Mouse (Mus musculus): ENCODE results near the gene Ess2. TPM values are rescaled to one million over a fixed set of nuclear protein-coding genes. Genes with fewer than 3 reads are reported as not detected.

Gene Ess2
- total RNA-seq, 2 experiments from 2014 or later = 28.7 to 30.1 TPM

- intact Hi-C loops (cut with DNase I) = no loop called here
- DNase-seq (ENCODE audit: low spot score in 2 of 2) = no peak
Observed at GRCm38 (mm10) chr16:17872995-17873394, 38.2 kb downstream of the Ess2 start.

- intact Hi-C loops (cut with DNase I) = no loop called here
- DNase-seq (ENCODE audit: low spot score in 2 of 2) = no peak
Observed at GRCm38 (mm10) chr16:17871248-17871647, 39.9 kb downstream of the Ess2 start.

- intact Hi-C loops (cut with DNase I) = no loop called here
- no peak for DNase-seq (ENCODE audit: low spot score in 2 of 2)
Observed at GRCm38 (mm10) chr16:17865770-17866169, 45.4 kb downstream of the Ess2 start.

- no peak for DNase-seq (ENCODE audit: low spot score in 2 of 2)
- intact Hi-C loops (cut with DNase I) = no loop called here
Observed at GRCm38 (mm10) chr16:17865293-17865692, 45.9 kb downstream of the Ess2 start.

GRCm38 (mm10) chr16:17858592-17858991 lies 52.6 kb downstream of the Ess2 start:
- intact Hi-C loops (cut with DNase I) = no loop called here
- DNase-seq (ENCODE audit: low spot score in 2 of 2) = no peak

- DNase-seq (ENCODE audit: low spot score in 2 of 2) = no peak
- intact Hi-C loops (cut with DNase I) = no loop called here
Observed at GRCm38 (mm10) chr16:17857157-17857556, 54.0 kb downstream of the Ess2 start.

- intact Hi-C loops (cut with DNase I) = no loop called here
- no peak for DNase-seq (ENCODE audit: low spot score in 2 of 2)
Observed at GRCm38 (mm10) chr16:17853263-17853662, 57.9 kb downstream of the Ess2 start.

GRCm38 (mm10) chr16:17851860-17852259 lies 59.3 kb downstream of the Ess2 start:
- intact Hi-C loops (cut with DNase I) = no loop called here
- peak in 1 of 2 experiments; percentile 49 for DNase-seq (ENCODE audit: low spot score in 2 of 2)

GRCm38 (mm10) chr16:17851331-17851730 lies 59.8 kb downstream of the Ess2 start:
- intact Hi-C loops (cut with DNase I) = no loop called here
- DNase-seq (ENCODE audit: low spot score in 2 of 2) = no peak

Other genes with a start within 250 kb of the Ess2 start
- gene Med15, start 178.5 kb downstream of the Ess2 start, total RNA-seq (2021) = 10 to 100 TPM; 66.3 to 69.1 TPM
- 100 to 1,000 TPM in 1 of 2 experiments, 10 to 100 TPM in 1; 87.8 to 101 TPM for gene Klhl22, start 151.7 kb downstream of the Ess2 start, total RNA-seq (2021)
- gene Scarf2, start 114.1 kb downstream of the Ess2 start, total RNA-seq (2021) = 1 to 10 TPM; 2.9 to 3.2 TPM
- gene B830017H08Rik, start 78.2 kb downstream of the Ess2 start, total RNA-seq (2021) = 1 to 10 TPM; 4.7 to 5.4 TPM
- 10 to 100 TPM; 12.3 to 13.8 TPM for gene Car15, start 73.0 kb downstream of the Ess2 start, total RNA-seq (2021)
- 1 to 10 TPM; 1.9 to 2.9 TPM for gene Gm20518, start 19.7 kb downstream of the Ess2 start, total RNA-seq (2021)
- gene Tssk1, start 17.1 kb downstream of the Ess2 start, total RNA-seq (2021) = under 1 TPM in 1 of 2 experiments, not detected in 1; 0.09 TPM
- gene Dgcr2, start 12.8 kb downstream of the Ess2 start, total RNA-seq (2021) = 100 to 1,000 TPM in 1 of 2 experiments, 10 to 100 TPM in 1; 98.0 to 102 TPM
- gene Tssk2, start 12.7 kb downstream of the Ess2 start, total RNA-seq (2021) = not detected
- gene Gsc2, start 3.7 kb upstream of the Ess2 start, total RNA-seq (2021) = not detected
- gene Slc25a1, start 16.9 kb upstream of the Ess2 start, total RNA-seq (2021) = 10 to 100 TPM; 39.5 to 46.0 TPM
- not detected for gene Vpreb2, start 69.1 kb upstream of the Ess2 start, total RNA-seq (2021)
- gene Dgcr6, start 141.5 kb upstream of the Ess2 start, total RNA-seq (2021) = 10 to 100 TPM; 82.6 to 91.8 TPM
- gene Prodh, start 178.9 kb upstream of the Ess2 start, total RNA-seq (2021) = 10 to 100 TPM; 34.1 to 36.7 TPM
- gene Rtn4r, start 216.3 kb upstream of the Ess2 start, total RNA-seq (2021) = 100 to 1,000 TPM; 119 to 138 TPM